Mouse (Mus musculus): ENCODE data around the gene Cd109.

Gene Cd109

GRCm38 (mm10) chr9:78615401-78616021, at the start of gene Cd109:
Gene Cd109, plus strand, starts transcription at chr9:78615546.
- peak; percentile 58 for DNase-seq

GRCm38 (mm10) chr9:78569934-78570333, 45.4 kb upstream of the Cd109 start:
- no peak for DNase-seq

- DNase-seq = no peak
Measured at GRCm38 (mm10) chr9:78576466-78576865, 38.9 kb upstream of the Cd109 start.

- no peak for DNase-seq
Measured at GRCm38 (mm10) chr9:78578824-78579223, 36.5 kb upstream of the Cd109 start.

- DNase-seq = no peak
Measured at GRCm38 (mm10) chr9:78579644-78580396, 35.5 kb upstream of the Cd109 start.

GRCm38 (mm10) chr9:78587218-78587883, 28.0 kb upstream of the Cd109 start:
- peak; percentile 62 for DNase-seq

- peak; percentile 96 for DNase-seq
Measured at GRCm38 (mm10) chr9:78587914-78588313, 27.4 kb upstream of the Cd109 start, which contains the start of gene Slc17a5. Gene Slc17a5, minus strand, starts transcription at chr9:78588041.

GRCm38 (mm10) chr9:78588411-78589033, 26.8 kb upstream of the Cd109 start:
- peak; percentile 47 for DNase-seq

- DNase-seq = no peak
Measured at GRCm38 (mm10) chr9:78590471-78590870, 24.9 kb upstream of the Cd109 start.

- no peak for DNase-seq
Measured at GRCm38 (mm10) chr9:78595257-78595656, 20.1 kb upstream of the Cd109 start.

GRCm38 (mm10) chr9:78595769-78596555, 19.4 kb upstream of the Cd109 start:
- no peak for DNase-seq

GRCm38 (mm10) chr9:78596834-78597233, 18.5 kb upstream of the Cd109 start:
- DNase-seq = peak; percentile 57

- no peak for DNase-seq
Measured at GRCm38 (mm10) chr9:78599927-78600326, 15.4 kb upstream of the Cd109 start.

- peak; percentile 59 for DNase-seq
Measured at GRCm38 (mm10) chr9:78601046-78601730, 14.2 kb upstream of the Cd109 start.

GRCm38 (mm10) chr9:78614201-78614600, 1.1 kb upstream of the Cd109 start:
- no peak for DNase-seq

GRCm38 (mm10) chr9:78619285-78619684, 3.9 kb downstream of the Cd109 start:
- DNase-seq = peak; percentile 36

- no peak for DNase-seq
Measured at GRCm38 (mm10) chr9:78623301-78623747, 8.0 kb downstream of the Cd109 start.

- DNase-seq = peak; percentile 45
Measured at GRCm38 (mm10) chr9:78629991-78630390, 14.6 kb downstream of the Cd109 start.

- DNase-seq = no peak
Measured at GRCm38 (mm10) chr9:78631755-78632434, 16.5 kb downstream of the Cd109 start.

- DNase-seq = no peak
Measured at GRCm38 (mm10) chr9:78633976-78634375, 18.6 kb downstream of the Cd109 start.

- no peak for DNase-seq
Measured at GRCm38 (mm10) chr9:78641386-78641785, 26.0 kb downstream of the Cd109 start.
